Mouse (Mus musculus): ENCODE measurements around the gene Ptpn14. TPM values are rescaled to one million over a fixed set of nuclear protein-coding genes. Genes with fewer than 3 reads are reported as not detected.

Gene Ptpn14
- polyA plus RNA-seq, 1 experiment from 2014 or later: 4.6 TPM

- Histone ChIP-seq H3K27me3 (ENCODE audit: low read depth, poor library complexity, severe bottlenecking) (no peaks in the 10 kb centered on the region), H3K9me3 (replicated peaks) (no peaks in the 10 kb centered on the region), H3K4me1 (peaks cover 39% of the 10 kb centered on the region), H3K4me3 (no peak overlapping the region), H3K36me3 (no peaks in the 10 kb centered on the region), H3K27ac (replicated peaks) (peak overlapping the region; percentile 28)
- WGBS: 54% methylated on average over 19 of the region's 19 CpGs
- DNase-seq (ENCODE audit: low spot score): no peak
Measured at GRCm38 (mm10) chr1:189756306-189757053, 28.4 kb downstream of the Ptpn14 start.

- Histone ChIP-seq H3K9me3 (replicated peaks) (no peaks in the 10 kb centered on the region), H3K4me1 (peaks cover 44% of the 10 kb centered on the region), H3K36me3 (no peaks in the 10 kb centered on the region), H3K27ac (replicated peaks) (peak overlapping the region; percentile 50), H3K27me3 (ENCODE audit: low read depth, poor library complexity, severe bottlenecking) (no peaks in the 10 kb centered on the region), H3K4me3 (no peak overlapping the region)
- WGBS: 78% methylated on average over 7 of the region's 7 CpGs
- DNase-seq (ENCODE audit: low spot score): no peak
Measured at GRCm38 (mm10) chr1:189757054-189757408, 29.0 kb downstream of the Ptpn14 start.

GRCm38 (mm10) chr1:189761581-189762021 is 33.5 kb downstream of the Ptpn14 start:
- DNase-seq (ENCODE audit: low spot score): no peak
- Histone ChIP-seq H3K36me3 (no peaks in the 10 kb centered on the region), H3K4me3 (no peak overlapping the region), H3K27me3 (ENCODE audit: low read depth, poor library complexity, severe bottlenecking) (no peaks in the 10 kb centered on the region), H3K4me1 (peaks cover 36% of the 10 kb centered on the region), H3K9me3 (replicated peaks) (no peaks in the 10 kb centered on the region), H3K27ac (replicated peaks) (no peak overlapping the region)
- WGBS: 24% methylated on average over 6 of the region's 6 CpGs

GRCm38 (mm10) chr1:189764258-189764657 is 36.2 kb downstream of the Ptpn14 start:
- H3K9me3 ChIP-seq (replicated peaks): no peaks in the 10 kb centered on the region
- DNase-seq (ENCODE audit: low spot score): no peak
- H3K4me3 ChIP-seq: no peak overlapping the region
- H3K27ac ChIP-seq (replicated peaks): peak overlapping the region; percentile 39
- H3K27me3 ChIP-seq (ENCODE audit: low read depth, poor library complexity, severe bottlenecking): no peaks in the 10 kb centered on the region
- H3K36me3 ChIP-seq: no peaks in the 10 kb centered on the region
- WGBS: 80% methylated on average over 5 of the region's 5 CpGs
- H3K4me1 ChIP-seq: peaks cover 47% of the 10 kb centered on the region

GRCm38 (mm10) chr1:189767164-189767563 is 39.1 kb downstream of the Ptpn14 start:
- H3K27ac ChIP-seq (replicated peaks): no peak overlapping the region
- DNase-seq (ENCODE audit: low spot score): no peak
- H3K9me3 ChIP-seq (replicated peaks): no peaks in the 10 kb centered on the region
- no peaks in the 10 kb centered on the region for H3K27me3 ChIP-seq (ENCODE audit: low read depth, poor library complexity, severe bottlenecking)
- H3K4me1 ChIP-seq: peaks cover 52% of the 10 kb centered on the region
- H3K4me3 ChIP-seq: no peak overlapping the region
- no peaks in the 10 kb centered on the region for H3K36me3 ChIP-seq
- 74% methylated on average over 10 of the region's 10 CpGs for WGBS

GRCm38 (mm10) chr1:189767910-189768309 is 39.8 kb downstream of the Ptpn14 start:
- H3K9me3 ChIP-seq (replicated peaks): no peaks in the 10 kb centered on the region
- DNase-seq (ENCODE audit: low spot score): no peak
- H3K4me1 ChIP-seq: peaks cover 52% of the 10 kb centered on the region
- H3K36me3 ChIP-seq: no peaks in the 10 kb centered on the region
- H3K4me3 ChIP-seq: no peak overlapping the region
- no peak overlapping the region for H3K27ac ChIP-seq (replicated peaks)
- no peaks in the 10 kb centered on the region for H3K27me3 ChIP-seq (ENCODE audit: low read depth, poor library complexity, severe bottlenecking)
- 65% methylated on average over 9 of the region's 9 CpGs for WGBS

- DNase-seq (ENCODE audit: low spot score): no peak
- 91% methylated on average over 3 of the region's 3 CpGs for WGBS
- H3K9me3 ChIP-seq (replicated peaks): no peaks in the 10 kb centered on the region
- H3K27me3 ChIP-seq (ENCODE audit: low read depth, poor library complexity, severe bottlenecking): no peaks in the 10 kb centered on the region
- H3K36me3 ChIP-seq: no peaks in the 10 kb centered on the region
- no peak overlapping the region for H3K4me3 ChIP-seq
- H3K27ac ChIP-seq (replicated peaks): no peak overlapping the region
- peaks cover 45% of the 10 kb centered on the region for H3K4me1 ChIP-seq
Measured at GRCm38 (mm10) chr1:189770516-189770915, 42.4 kb downstream of the Ptpn14 start.

GRCm38 (mm10) chr1:189772707-189773106 is 44.6 kb downstream of the Ptpn14 start:
- WGBS: 90% methylated on average over 10 of the region's 10 CpGs
- H3K27me3 ChIP-seq (ENCODE audit: low read depth, poor library complexity, severe bottlenecking): no peaks in the 10 kb centered on the region
- no peaks in the 10 kb centered on the region for H3K36me3 ChIP-seq
- no peak overlapping the region for H3K4me3 ChIP-seq
- no peaks in the 10 kb centered on the region for H3K9me3 ChIP-seq (replicated peaks)
- H3K4me1 ChIP-seq: peaks cover 33% of the 10 kb centered on the region
- no peak overlapping the region for H3K27ac ChIP-seq (replicated peaks)
- no peak for DNase-seq (ENCODE audit: low spot score)

GRCm38 (mm10) chr1:189774778-189775177 is 46.7 kb downstream of the Ptpn14 start:
- no peak for DNase-seq (ENCODE audit: low spot score)
- 70% methylated on average over 1 of the region's 1 CpGs for WGBS
- peaks cover 41% of the 10 kb centered on the region for H3K4me1 ChIP-seq

GRCm38 (mm10) chr1:189777207-189777606 is 49.1 kb downstream of the Ptpn14 start:
- H3K36me3 ChIP-seq: no peaks in the 10 kb centered on the region
- H3K27ac ChIP-seq (replicated peaks): no peak overlapping the region
- no peaks in the 10 kb centered on the region for H3K27me3 ChIP-seq (ENCODE audit: low read depth, poor library complexity, severe bottlenecking)
- 92% methylated on average over 6 of the region's 6 CpGs for WGBS
- no peak for DNase-seq (ENCODE audit: low spot score)
- H3K4me3 ChIP-seq: no peak overlapping the region
- no peaks in the 10 kb centered on the region for H3K9me3 ChIP-seq (replicated peaks)
- peaks cover 30% of the 10 kb centered on the region for H3K4me1 ChIP-seq

More at GRCm38 (mm10) chr1:189774778-189775177, 46.7 kb downstream of the Ptpn14 start:
- Histone ChIP-seq H3K9me3 (replicated peaks) (no peaks in the 10 kb centered on the region), H3K36me3 (no peaks in the 10 kb centered on the region), H3K27me3 (ENCODE audit: low read depth, poor library complexity, severe bottlenecking) (no peaks in the 10 kb centered on the region), H3K27ac (replicated peaks) (no peak overlapping the region; the same call in 1 of the 2 replicates), H3K4me3 (no peak overlapping the region)

- Histone ChIP-seq H3K4me1 (peaks cover 30% of the 10 kb centered on the region), H3K4me3 (no peak overlapping the region), H3K27ac (replicated peaks) (no peak overlapping the region), H3K36me3 (no peaks in the 10 kb centered on the region), H3K9me3 (replicated peaks) (no peaks in the 10 kb centered on the region), H3K27me3 (ENCODE audit: low read depth, poor library complexity, severe bottlenecking) (no peaks in the 10 kb centered on the region)
- no peak for DNase-seq (ENCODE audit: low spot score)
- 31% methylated on average over 5 of the region's 5 CpGs for WGBS
Measured at GRCm38 (mm10) chr1:189778343-189778742, 50.3 kb downstream of the Ptpn14 start.

- Histone ChIP-seq H3K27ac (replicated peaks) (no peak overlapping the region), H3K4me1 (peaks cover 30% of the 10 kb centered on the region), H3K9me3 (replicated peaks) (no peaks in the 10 kb centered on the region), H3K27me3 (ENCODE audit: low read depth, poor library complexity, severe bottlenecking) (no peaks in the 10 kb centered on the region), H3K4me3 (no peak overlapping the region), H3K36me3 (no peaks in the 10 kb centered on the region)
- WGBS: 61% methylated on average over 3 of the region's 3 CpGs
- no peak for DNase-seq (ENCODE audit: low spot score)
Measured at GRCm38 (mm10) chr1:189779226-189779625, 51.2 kb downstream of the Ptpn14 start.

- 84% methylated on average over 10 of the region's 10 CpGs for WGBS
- peaks cover 24% of the 10 kb centered on the region for H3K27me3 ChIP-seq (ENCODE audit: low read depth, poor library complexity, severe bottlenecking)
- peaks cover 49% of the 10 kb centered on the region for H3K4me1 ChIP-seq
Measured at GRCm38 (mm10) chr1:189781721-189782345, 53.8 kb downstream of the Ptpn14 start.

More at GRCm38 (mm10) chr1:189781721-189782345, 53.8 kb downstream of the Ptpn14 start:
- Histone ChIP-seq H3K4me3 (no peak overlapping the region), H3K9me3 (replicated peaks) (no peaks in the 10 kb centered on the region), H3K27ac (replicated peaks) (no peak overlapping the region), H3K36me3 (no peaks in the 10 kb centered on the region)
- DNase-seq (ENCODE audit: low spot score): no peak

All from midbrain, embryonic 10.5 days (tissue).